Mouse (Mus musculus): ENCODE data around the gene Tbx4. TPM values are rescaled to one million over a fixed set of nuclear protein-coding genes. Genes with fewer than 3 reads are reported as not detected.

Gene Tbx4
- polyA plus RNA-seq, 1 experiment = 0.42 TPM

- peak; percentile 53 for DNase-seq (ENCODE audit: low read depth)
- TF ChIP-seq CTCF (IDR thresholded peaks at IDR 0.05; ENCODE audit: borderline replicate concordance, extremely low read depth, insufficient read depth, insufficient read length) (no peak), POLR2A (IDR thresholded peaks at IDR 0.05; ENCODE audit: borderline replicate concordance, extremely low read depth, insufficient read depth, insufficient read length, poor library complexity, severe bottlenecking) (no peak)
These were observed 31.1 kb downstream of the Tbx4 start for GRCm38 (mm10) chr11:85917091-85917992.

- TF ChIP-seq POLR2A (IDR thresholded peaks at IDR 0.05; ENCODE audit: borderline replicate concordance, extremely low read depth, insufficient read depth, insufficient read length, poor library complexity, severe bottlenecking) (no peak), CTCF (IDR thresholded peaks at IDR 0.05; ENCODE audit: borderline replicate concordance, extremely low read depth, insufficient read depth, insufficient read length) (no peak)
- no peak for DNase-seq (ENCODE audit: low read depth)
These were observed 31.7 kb downstream of the Tbx4 start for GRCm38 (mm10) chr11:85917993-85918325.

GRCm38 (mm10) chr11:85918388-85918940, 32.2 kb downstream of the Tbx4 start:
- TF ChIP-seq CTCF (IDR thresholded peaks at IDR 0.05; ENCODE audit: borderline replicate concordance, extremely low read depth, insufficient read depth, insufficient read length) = no peak
- no peak for TF ChIP-seq POLR2A (IDR thresholded peaks at IDR 0.05; ENCODE audit: borderline replicate concordance, extremely low read depth, insufficient read depth, insufficient read length, poor library complexity, severe bottlenecking)
- DNase-seq (ENCODE audit: low read depth) = peak; percentile 29

- peak; percentile 71 for DNase-seq (ENCODE audit: low read depth)
- TF ChIP-seq CTCF (IDR thresholded peaks at IDR 0.05; ENCODE audit: borderline replicate concordance, extremely low read depth, insufficient read depth, insufficient read length) (no peak), POLR2A (IDR thresholded peaks at IDR 0.05; ENCODE audit: borderline replicate concordance, extremely low read depth, insufficient read depth, insufficient read length, poor library complexity, severe bottlenecking) (no peak)
These were observed 39.1 kb downstream of the Tbx4 start for GRCm38 (mm10) chr11:85925294-85925743.

GRCm38 (mm10) chr11:85926287-85926764, 40.1 kb downstream of the Tbx4 start:
- DNase-seq (ENCODE audit: low read depth) = peak; percentile 61
- TF ChIP-seq POLR2A (IDR thresholded peaks at IDR 0.05; ENCODE audit: borderline replicate concordance, extremely low read depth, insufficient read depth, insufficient read length, poor library complexity, severe bottlenecking) (no peak), CTCF (IDR thresholded peaks at IDR 0.05; ENCODE audit: borderline replicate concordance, extremely low read depth, insufficient read depth, insufficient read length) (no peak)

GRCm38 (mm10) chr11:85928106-85928505, 41.9 kb downstream of the Tbx4 start:
- no peak for DNase-seq (ENCODE audit: low read depth)
- TF ChIP-seq POLR2A (IDR thresholded peaks at IDR 0.05; ENCODE audit: borderline replicate concordance, extremely low read depth, insufficient read depth, insufficient read length, poor library complexity, severe bottlenecking) (no peak), CTCF (IDR thresholded peaks at IDR 0.05; ENCODE audit: borderline replicate concordance, extremely low read depth, insufficient read depth, insufficient read length) (no peak)

GRCm38 (mm10) chr11:85929651-85930050, 43.4 kb downstream of the Tbx4 start:
- TF ChIP-seq POLR2A (IDR thresholded peaks at IDR 0.05; ENCODE audit: borderline replicate concordance, extremely low read depth, insufficient read depth, insufficient read length, poor library complexity, severe bottlenecking) = no peak
- TF ChIP-seq CTCF (IDR thresholded peaks at IDR 0.05; ENCODE audit: borderline replicate concordance, extremely low read depth, insufficient read depth, insufficient read length) = no peak
- DNase-seq (ENCODE audit: low read depth) = no peak

- no peak for TF ChIP-seq CTCF (IDR thresholded peaks at IDR 0.05; ENCODE audit: borderline replicate concordance, extremely low read depth, insufficient read depth, insufficient read length)
- no peak for TF ChIP-seq POLR2A (IDR thresholded peaks at IDR 0.05; ENCODE audit: borderline replicate concordance, extremely low read depth, insufficient read depth, insufficient read length, poor library complexity, severe bottlenecking)
These were observed 55.8 kb downstream of the Tbx4 start for GRCm38 (mm10) chr11:85941785-85942570.

GRCm38 (mm10) chr11:85948765-85949164, 62.5 kb downstream of the Tbx4 start:
- no peak for DNase-seq (ENCODE audit: low read depth)
- no peak for TF ChIP-seq CTCF (IDR thresholded peaks at IDR 0.05; ENCODE audit: borderline replicate concordance, extremely low read depth, insufficient read depth, insufficient read length)
- no peak for TF ChIP-seq POLR2A (IDR thresholded peaks at IDR 0.05; ENCODE audit: borderline replicate concordance, extremely low read depth, insufficient read depth, insufficient read length, poor library complexity, severe bottlenecking)

More at GRCm38 (mm10) chr11:85941785-85942570, 55.8 kb downstream of the Tbx4 start:
- DNase-seq (ENCODE audit: low read depth) = no peak

GRCm38 (mm10) chr11:85949749-85950148, 63.5 kb downstream of the Tbx4 start:
- TF ChIP-seq POLR2A (IDR thresholded peaks at IDR 0.05; ENCODE audit: borderline replicate concordance, extremely low read depth, insufficient read depth, insufficient read length, poor library complexity, severe bottlenecking) (no peak), CTCF (IDR thresholded peaks at IDR 0.05; ENCODE audit: borderline replicate concordance, extremely low read depth, insufficient read depth, insufficient read length) (no peak)
- DNase-seq (ENCODE audit: low read depth) = no peak

GRCm38 (mm10) chr11:85952538-85952937, 66.3 kb downstream of the Tbx4 start:
- TF ChIP-seq CTCF (IDR thresholded peaks at IDR 0.05; ENCODE audit: borderline replicate concordance, extremely low read depth, insufficient read depth, insufficient read length) (no peak), POLR2A (IDR thresholded peaks at IDR 0.05; ENCODE audit: borderline replicate concordance, extremely low read depth, insufficient read depth, insufficient read length, poor library complexity, severe bottlenecking) (no peak)
- no peak for DNase-seq (ENCODE audit: low read depth)

Measured in brain, embryonic 14.5 days (tissue).